Mouse (Mus musculus) lung, adult 2 months (tissue): ENCODE data around the gene Faf2.

Source experiments
- CTCF ChIP-seq: fragments of 200-500 bp; IDR thresholded peaks from 2 replicates; pipeline ENCODE4 v1.5.1; 2011; ENCODE audit warnings: mild to moderate bottlenecking, low read length, control low read depth; ENCODE audit not compliant: insufficient read depth
- POLR2A ChIP-seq: fragments of 200-500 bp; IDR thresholded peaks from 2 replicates; pipeline ENCODE4 v1.6.1; 2011; ENCODE audit warnings: low read depth, mild to moderate bottlenecking, control low read depth, low read length, borderline replicate concordance; ENCODE audit errors: extremely low read depth

DNA sequence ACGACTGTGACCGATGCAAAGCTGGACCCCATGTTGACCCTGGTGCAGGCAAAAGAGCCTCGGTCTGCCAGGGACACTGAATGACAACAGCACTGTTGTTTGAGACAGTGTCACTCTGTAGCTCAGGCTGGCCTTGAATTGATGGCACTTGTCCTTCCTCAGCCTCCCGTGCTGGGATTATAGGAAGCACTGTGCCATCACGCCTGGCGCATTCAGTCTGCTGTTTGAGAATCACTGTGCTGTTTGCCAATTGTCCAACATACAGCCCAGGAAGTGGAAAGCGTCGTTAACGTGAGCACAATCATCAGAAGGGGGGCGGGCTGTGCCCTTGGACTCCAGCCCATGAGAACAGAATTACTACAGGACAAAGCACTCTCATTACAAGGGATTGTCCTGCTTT, 39.5 kb upstream of the Faf2 start:
- TF ChIP-seq POLR2A (no peak), CTCF (no peak)
